Mouse (Mus musculus): ENCODE results near the gene Rbx1.
A peak's percentile ranks its signal among the peaks of the same experiment; 100 is the strongest.
"Not testable (repeated sequence)": the region's sequence is repeated elsewhere in the genome, so short reads cannot be mapped to it uniquely, and the experiment has no call there.

Rbx1 gene

GRCm38 (mm10) chr15:81465901-81466737 is at the start of gene Rbx1:
Gene Rbx1, plus strand, starts transcription at chr15:81466296.
- peak; percentile 98 for DNase-seq (ENCODE audit: low spot score)

DNA sequence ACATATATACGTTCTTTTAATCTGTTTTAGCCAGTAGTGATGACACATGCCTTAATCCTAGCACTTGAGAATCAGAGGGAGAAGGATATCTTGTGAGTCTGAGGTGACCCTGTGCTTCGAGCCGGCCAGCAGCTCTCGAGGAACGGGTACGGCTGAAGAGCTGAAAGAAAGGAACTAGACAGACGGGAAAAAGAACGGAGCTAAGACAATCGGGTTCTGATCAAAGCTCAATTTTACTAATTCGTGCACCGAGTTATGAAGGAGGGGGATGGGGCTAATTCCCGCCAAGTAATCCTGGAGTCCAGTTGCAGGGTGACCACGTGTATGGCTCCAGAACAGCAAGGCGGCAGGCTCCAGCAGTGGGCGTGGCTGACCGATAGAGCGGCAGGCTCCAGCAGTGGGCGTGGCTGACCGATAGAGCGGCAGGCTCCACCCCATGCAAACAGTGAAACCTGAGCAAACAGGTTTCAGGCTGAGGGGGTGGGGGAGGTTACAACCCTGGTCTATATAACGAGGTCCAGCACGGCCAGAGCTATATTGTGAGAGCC is 49.3 kb upstream of the Rbx1 start:
- peak; percentile 86 for DNase-seq (ENCODE audit: low spot score)

- DNase-seq (ENCODE audit: low spot score): no peak
These were observed 48.0 kb upstream of the Rbx1 start for GRCm38 (mm10) chr15:81418065-81418464.

GRCm38 (mm10) chr15:81421454-81421853 is 44.6 kb upstream of the Rbx1 start:
- no peak for DNase-seq (ENCODE audit: low spot score)

GRCm38 (mm10) chr15:81422156-81422681 is 43.9 kb upstream of the Rbx1 start:
- DNase-seq (ENCODE audit: low spot score): no peak

DNA sequence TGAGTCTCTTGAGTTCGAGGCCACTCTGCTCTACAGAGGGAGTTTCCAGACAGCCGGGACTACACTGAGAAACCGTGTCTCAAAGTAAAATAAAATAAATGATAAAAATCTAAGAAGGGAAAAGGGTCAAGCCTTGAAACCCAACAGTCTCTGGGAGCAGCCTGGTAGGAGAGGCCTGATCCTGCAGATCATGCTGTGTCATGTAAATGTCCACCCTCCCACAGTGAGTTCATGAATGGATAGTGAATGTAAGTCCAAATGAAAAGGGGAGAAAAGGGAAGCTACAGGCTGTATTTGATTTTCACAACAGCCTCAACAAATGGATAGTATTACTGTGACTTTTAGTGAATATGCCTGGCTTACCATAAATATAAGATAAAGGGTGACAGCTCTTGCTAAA is 40.8 kb upstream of the Rbx1 start:
- no peak for DNase-seq (ENCODE audit: low spot score)

DNA sequence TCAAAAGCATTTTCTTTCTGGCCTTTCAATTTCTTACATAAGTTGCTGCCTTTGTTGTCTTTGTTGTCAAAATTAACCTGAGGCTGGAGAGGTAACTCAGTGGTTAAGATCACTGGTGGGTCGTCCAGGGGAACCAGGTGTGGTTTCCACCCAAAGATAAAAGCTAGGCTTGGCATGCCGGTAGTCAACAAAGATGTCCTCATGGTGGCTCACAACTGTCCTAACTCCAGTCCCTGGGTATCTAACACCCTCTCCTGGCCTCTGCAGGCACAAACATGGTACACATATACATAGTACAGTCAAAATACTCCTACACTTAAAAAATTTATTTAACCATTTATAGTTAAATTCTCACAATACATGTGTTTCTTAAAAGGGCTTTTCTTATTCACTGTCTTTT is 38.1 kb upstream of the Rbx1 start:
- DNase-seq (ENCODE audit: low spot score): no peak

GRCm38 (mm10) chr15:81431195-81431594 is 34.9 kb upstream of the Rbx1 start:
- no peak for DNase-seq (ENCODE audit: low spot score)

- no peak for DNase-seq (ENCODE audit: low spot score)
These were observed 27.8 kb upstream of the Rbx1 start for GRCm38 (mm10) chr15:81438345-81438744.

DNA sequence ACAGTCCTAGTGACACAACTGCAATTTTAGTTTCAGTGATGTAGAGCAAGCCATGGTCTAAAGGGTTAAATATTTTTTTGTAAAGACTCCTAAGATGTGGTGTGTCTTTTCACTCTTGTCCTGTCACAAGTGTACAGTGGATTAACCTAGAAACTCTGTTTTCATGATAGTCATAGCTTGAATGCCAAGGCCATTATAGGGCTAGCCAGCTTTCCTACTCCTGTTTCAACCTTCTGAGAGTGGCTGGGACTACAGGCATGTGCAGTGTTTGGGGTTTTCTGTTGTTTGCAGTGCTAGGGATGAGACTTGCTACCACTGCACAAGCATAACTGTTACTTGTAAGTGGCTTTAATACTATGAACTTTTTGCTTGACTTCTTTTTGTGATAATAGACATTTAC is 26.9 kb upstream of the Rbx1 start:
- no peak for DNase-seq (ENCODE audit: low spot score)

DNA sequence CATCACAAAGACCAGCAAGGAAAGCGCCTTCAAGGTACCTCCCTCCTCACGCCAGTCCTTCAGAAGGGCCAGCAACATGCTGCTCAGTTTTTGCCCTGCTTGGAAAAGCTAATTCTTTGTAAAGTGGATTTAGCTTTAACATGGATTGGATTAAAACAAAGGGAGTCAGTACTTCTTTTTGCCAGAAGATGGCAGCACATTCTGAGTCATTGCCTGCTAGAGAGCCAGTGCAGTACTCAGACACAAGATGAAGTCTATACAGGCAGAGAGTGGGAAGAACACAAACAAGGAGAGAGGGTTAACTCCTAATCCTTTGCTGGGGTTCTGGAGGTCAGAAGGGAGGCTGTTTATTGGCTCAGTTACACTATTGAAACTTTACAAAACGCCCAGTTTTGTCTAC is 17.6 kb upstream of the Rbx1 start:
- DNase-seq (ENCODE audit: low spot score): peak; percentile 84

- no peak for DNase-seq (ENCODE audit: low spot score)
These were observed 4.6 kb upstream of the Rbx1 start for GRCm38 (mm10) chr15:81461523-81461922.

GRCm38 (mm10) chr15:81465016-81465660 is 958 bp upstream of the Rbx1 start:
- DNase-seq (ENCODE audit: low spot score): no peak

- DNase-seq (ENCODE audit: low spot score): no peak
These were observed 630 bp downstream of the Rbx1 start for GRCm38 (mm10) chr15:81466738-81467113.

DNA sequence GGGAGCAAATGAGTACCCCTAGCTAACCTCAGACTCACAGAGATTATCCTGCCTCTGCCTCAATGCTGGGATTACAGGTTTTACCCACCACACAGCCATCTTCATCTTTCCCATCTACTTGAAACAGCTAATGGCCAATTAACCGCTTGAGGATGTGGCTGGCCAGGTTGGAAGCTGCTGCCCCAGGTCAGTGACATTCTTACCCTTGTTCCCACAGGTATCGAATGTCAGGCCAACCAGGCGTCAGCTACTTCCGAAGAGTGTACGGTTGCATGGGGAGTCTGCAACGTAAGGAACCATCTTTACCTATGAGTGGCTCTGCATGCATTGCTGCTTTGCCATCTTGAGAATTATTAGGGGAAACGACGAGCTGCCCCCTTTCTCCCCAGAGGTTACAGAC is 4.6 kb downstream of the Rbx1 start:
- DNase-seq (ENCODE audit: low spot score): peak; percentile 40

DNA sequence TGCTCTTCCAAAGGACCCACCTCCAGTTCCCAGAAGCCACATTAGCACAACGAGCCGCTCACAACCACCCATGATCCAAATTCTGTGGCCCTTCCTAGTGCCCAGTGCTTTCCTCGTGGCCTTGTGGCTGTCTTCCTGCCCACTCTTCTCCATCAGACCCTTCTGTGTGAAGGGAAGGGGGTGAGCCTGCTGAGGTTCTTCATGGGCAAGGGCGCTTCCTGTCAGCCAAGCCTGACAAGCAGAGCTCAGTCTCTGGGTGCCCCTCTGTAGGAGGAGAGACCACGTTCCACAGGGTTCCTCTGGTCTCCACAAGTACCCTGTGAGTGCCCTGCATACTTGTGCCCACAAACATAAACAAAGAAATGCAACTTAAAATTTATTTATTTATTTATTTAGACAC is 6.2 kb downstream of the Rbx1 start:
- no peak for DNase-seq (ENCODE audit: low spot score)

DNA sequence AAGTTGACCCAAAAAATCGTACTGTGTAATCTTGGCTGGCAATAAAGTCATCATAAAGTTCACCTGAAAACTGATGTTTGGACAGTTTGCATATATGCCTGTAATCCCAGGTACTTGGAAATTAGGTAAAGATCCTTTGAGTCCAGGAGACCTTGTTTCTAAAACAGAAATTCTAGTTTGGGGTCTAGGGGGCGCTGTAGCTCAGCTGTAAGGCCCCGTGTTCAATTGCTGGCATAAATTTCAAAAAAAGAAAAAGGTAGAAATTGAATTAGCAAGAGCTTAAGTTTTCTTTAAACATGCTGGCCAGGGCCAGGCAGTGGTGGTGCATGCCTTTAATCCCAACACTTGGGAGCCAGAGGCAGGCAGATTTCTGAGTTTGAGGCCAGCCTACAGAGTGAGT is 9.6 kb downstream of the Rbx1 start:
- peak; percentile 21 for DNase-seq (ENCODE audit: low spot score)

GRCm38 (mm10) chr15:81476597-81476996 is 10.5 kb downstream of the Rbx1 start:
- DNase-seq (ENCODE audit: low spot score): peak; percentile 73

DNA sequence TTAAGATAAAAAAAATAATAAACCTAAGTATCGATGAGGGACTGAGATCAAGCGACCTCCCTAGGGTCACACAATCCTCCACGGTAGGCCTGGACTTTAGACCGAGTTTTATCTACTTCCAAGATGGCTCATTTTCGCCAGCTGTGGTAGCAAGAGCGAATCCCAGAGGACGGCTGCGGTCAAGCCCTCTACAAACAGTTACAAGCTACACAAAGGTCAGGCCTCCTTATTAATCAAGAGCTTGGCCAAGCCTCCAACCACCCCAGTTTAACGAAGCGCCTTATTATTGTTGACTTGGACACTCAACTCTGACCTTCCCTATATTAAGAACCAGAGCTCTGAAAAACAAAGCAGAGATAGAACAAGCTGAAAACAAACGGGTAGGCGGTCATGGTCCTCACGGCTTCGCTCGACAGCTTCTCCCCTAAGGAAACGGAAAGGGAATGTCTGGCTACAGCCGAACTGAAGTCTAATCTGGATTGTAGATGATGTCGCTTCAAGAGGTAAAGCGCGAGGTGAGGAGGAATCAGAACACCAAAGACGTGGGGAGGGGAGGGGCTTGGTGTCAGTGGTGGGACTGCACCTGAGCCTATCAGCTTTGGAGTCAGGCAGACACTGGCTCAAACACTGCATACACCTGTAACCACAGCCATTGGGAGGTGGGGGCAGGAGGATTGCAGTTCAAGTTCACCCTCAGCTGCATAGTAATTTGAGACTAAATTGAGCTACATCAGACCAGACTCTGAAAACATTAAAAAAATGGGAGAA is 13.5 kb downstream of the Rbx1 start:
- peak; percentile 21 for DNase-seq (ENCODE audit: low spot score)

- not testable (repeated sequence) for DNase-seq (ENCODE audit: low spot score)
These were observed 14.2 kb downstream of the Rbx1 start for GRCm38 (mm10) chr15:81480284-81480683.

GRCm38 (mm10) chr15:81480977-81481379 is 14.9 kb downstream of the Rbx1 start:
- peak; percentile 63 for DNase-seq (ENCODE audit: low spot score)

GRCm38 (mm10) chr15:81482966-81483365 is 16.9 kb downstream of the Rbx1 start:
- DNase-seq (ENCODE audit: low spot score): no peak

Data from embryo, embryonic 10 days (tissue).